Mouse (Mus musculus): ENCODE measurements around the gene Galntl6. TPM values are rescaled to one million over a fixed set of nuclear protein-coding genes. Genes with fewer than 3 reads are reported as not detected.

Galntl6 gene
- total RNA-seq, 1 experiment: 0.09 TPM

DNA sequence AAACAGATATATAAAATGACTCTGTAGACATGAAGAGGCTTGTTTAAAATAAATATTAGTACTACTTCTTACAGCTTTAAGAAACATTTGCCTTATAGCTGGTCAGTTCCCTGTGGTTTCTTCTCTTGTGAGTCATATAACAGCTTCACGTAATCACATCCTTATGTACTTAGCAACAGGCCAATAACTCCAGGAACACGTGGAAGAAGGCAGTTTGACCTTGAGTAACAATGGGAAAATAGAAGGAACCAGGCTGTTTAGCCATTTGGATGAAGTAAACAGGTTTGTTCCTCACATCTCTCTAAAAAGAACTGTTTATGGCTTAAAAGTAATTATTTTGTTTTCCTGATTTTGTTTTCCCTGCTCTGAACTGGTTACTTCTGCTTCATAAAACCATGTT, 2.7 kb upstream of the Galntl6 start:
- Histone ChIP-seq H3K4me3 (ENCODE audit: insufficient read depth in 1 of 2, low read depth in 1 of 2, low read length in 2 of 2, poor library complexity in 1 of 2, severe bottlenecking in 1 of 2) (no peak overlapping the region), H3K9me3 (ENCODE audit: control insufficient read depth, insufficient read depth, low read depth, low read length) (no peaks in the 10 kb centered on the region), H3K9ac (ENCODE audit: insufficient read depth, low read depth, low read length, poor library complexity, severe bottlenecking) (no peak overlapping the region), H3K27ac (ENCODE audit: insufficient read depth, low read depth, low read length, poor library complexity, severe bottlenecking) (no peak overlapping the region), H3K4me1 (ENCODE audit: control insufficient read depth in 2 of 2, insufficient read depth in 2 of 2, low read length in 2 of 2, poor library complexity in 1 of 2) (no peaks in the 10 kb centered on the region), H3K36me3 (ENCODE audit: control insufficient read depth, insufficient read depth, low read length, poor library complexity, severe bottlenecking) (no peaks in the 10 kb centered on the region)
- no peak for DNase-seq (ENCODE audit: low read depth, low spot score)
- in situ Hi-C loops (cut with MboI; ENCODE audit: low sequenced_read_pairs in 2 of 2, unreplicated experiment in 2 of 2): no loop called here
- TF ChIP-seq HCFC1 (IDR thresholded peaks at IDR 0.05; ENCODE audit: borderline replicate concordance, insufficient read depth, low read length) (no peak), ZC3H11A (IDR thresholded peaks at IDR 0.05; ENCODE audit: borderline replicate concordance, low read depth, low read length) (no peak), ZNF384 (IDR thresholded peaks at IDR 0.05; ENCODE audit: low read depth, low read length) (no peak), MAFK (IDR thresholded peaks at IDR 0.05; ENCODE audit: insufficient read depth, low read depth, low read length) (no peak), CHD2 (IDR thresholded peaks at IDR 0.05; ENCODE audit: low read depth, low read length) (no peak)

DNA sequence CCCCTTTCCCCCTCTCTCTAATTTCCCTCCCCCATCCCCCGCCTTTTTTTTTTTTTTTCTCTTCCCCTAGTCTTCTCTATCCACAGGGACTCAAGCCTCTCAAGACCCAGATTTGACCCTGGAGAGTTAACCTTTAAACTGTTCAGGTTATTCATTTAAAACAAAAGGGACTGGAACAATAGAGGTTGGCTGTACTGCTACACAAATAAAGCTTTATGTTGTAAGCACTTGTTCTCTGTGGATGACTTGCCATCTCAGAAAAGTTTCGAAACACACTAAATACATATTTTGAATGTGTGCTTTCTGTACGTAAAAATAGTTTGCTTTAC, 1.2 kb upstream of the Galntl6 start:
- TF ChIP-seq MAFK (IDR thresholded peaks at IDR 0.05; ENCODE audit: insufficient read depth, low read depth, low read length): no peak
- 0 out of 2 replicates have a peak, but pooled peaks have one; percentile 44 for TF ChIP-seq ZNF384 (IDR thresholded peaks at IDR 0.05; ENCODE audit: low read depth, low read length)
- Histone ChIP-seq H3K4me3 (ENCODE audit: insufficient read depth in 1 of 2, low read depth in 1 of 2, low read length in 2 of 2, poor library complexity in 1 of 2, severe bottlenecking in 1 of 2) (no peak overlapping the region), H3K9me3 (ENCODE audit: control insufficient read depth, insufficient read depth, low read depth, low read length) (no peaks in the 10 kb centered on the region), H3K27ac (ENCODE audit: insufficient read depth, low read depth, low read length, poor library complexity, severe bottlenecking) (no peak overlapping the region), H3K9ac (ENCODE audit: insufficient read depth, low read depth, low read length, poor library complexity, severe bottlenecking) (no peak overlapping the region), H3K36me3 (ENCODE audit: control insufficient read depth, insufficient read depth, low read length, poor library complexity, severe bottlenecking) (no peaks in the 10 kb centered on the region), H3K4me1 (ENCODE audit: control insufficient read depth in 2 of 2, insufficient read depth in 2 of 2, low read length in 2 of 2, poor library complexity in 1 of 2) (no peaks in the 10 kb centered on the region)
- no peak for DNase-seq (ENCODE audit: low read depth, low spot score)
- in situ Hi-C loops (cut with MboI; ENCODE audit: low sequenced_read_pairs in 2 of 2, unreplicated experiment in 2 of 2): no loop called here

DNA sequence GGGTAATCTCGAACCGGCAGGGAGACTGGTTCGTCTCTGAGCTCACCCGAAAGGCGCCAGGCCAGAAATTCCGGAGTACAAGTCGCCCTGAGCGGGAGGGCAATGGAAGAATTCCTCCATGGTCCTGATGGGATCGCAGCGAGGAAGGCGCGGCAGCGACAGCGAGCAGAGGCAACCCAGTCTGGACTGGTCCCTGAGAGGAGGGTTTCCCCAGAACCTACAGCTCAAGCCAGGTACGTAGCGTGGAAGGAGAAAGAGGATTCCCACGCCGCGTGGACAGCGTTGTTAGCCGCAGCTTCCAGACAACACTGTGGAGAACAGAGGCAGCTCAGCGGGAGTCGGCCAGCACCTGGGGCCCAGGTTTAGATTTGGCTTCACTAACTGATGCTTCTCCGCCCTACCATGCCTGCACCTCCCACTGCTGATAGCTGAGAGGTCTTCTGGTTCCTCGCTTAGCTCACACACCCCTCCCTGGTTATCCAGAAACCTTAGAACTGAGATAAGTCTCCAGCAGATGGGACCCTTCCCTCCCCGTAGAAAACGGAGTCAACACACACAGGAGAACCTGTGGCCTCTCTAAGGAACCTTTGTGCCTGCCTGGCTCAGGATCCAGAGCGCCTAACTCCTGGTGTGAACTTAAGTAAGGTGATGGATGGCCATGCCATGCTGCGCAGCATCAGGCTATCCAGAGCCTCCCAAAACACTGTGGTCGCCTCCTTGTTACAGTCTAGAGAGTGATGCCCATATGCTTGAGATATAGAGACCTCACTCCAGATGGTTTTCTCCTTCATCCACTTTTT, 600 bp upstream of the Galntl6 start:
- DNase-seq (ENCODE audit: low read depth, low spot score): peak; percentile 8
- Histone ChIP-seq H3K9ac (ENCODE audit: insufficient read depth, low read depth, low read length, poor library complexity, severe bottlenecking) (no peak overlapping the region), H3K27ac (ENCODE audit: insufficient read depth, low read depth, low read length, poor library complexity, severe bottlenecking) (no peak overlapping the region), H3K9me3 (ENCODE audit: control insufficient read depth, insufficient read depth, low read depth, low read length) (no peaks in the 10 kb centered on the region), H3K4me3 (ENCODE audit: insufficient read depth in 1 of 2, low read depth in 1 of 2, low read length in 2 of 2, poor library complexity in 1 of 2, severe bottlenecking in 1 of 2) (peak overlapping the region; percentile 45 to 48), H3K4me1 (ENCODE audit: control insufficient read depth in 2 of 2, insufficient read depth in 2 of 2, low read length in 2 of 2, poor library complexity in 1 of 2) (no peaks in the 10 kb centered on the region), H3K36me3 (ENCODE audit: control insufficient read depth, insufficient read depth, low read length, poor library complexity, severe bottlenecking) (no peaks in the 10 kb centered on the region)
- in situ Hi-C loops (cut with MboI; ENCODE audit: low sequenced_read_pairs in 2 of 2, unreplicated experiment in 2 of 2): no loop called here
- TF ChIP-seq ZNF384 (IDR thresholded peaks at IDR 0.05; ENCODE audit: low read depth, low read length): no peak
- no peak for TF ChIP-seq CHD2 (IDR thresholded peaks at IDR 0.05; ENCODE audit: low read depth, low read length)
- no peak for TF ChIP-seq ZC3H11A (IDR thresholded peaks at IDR 0.05; ENCODE audit: borderline replicate concordance, low read depth, low read length)
- TF ChIP-seq MAFK (IDR thresholded peaks at IDR 0.05; ENCODE audit: insufficient read depth, low read depth, low read length): no peak
- TF ChIP-seq HCFC1 (IDR thresholded peaks at IDR 0.05; ENCODE audit: borderline replicate concordance, insufficient read depth, low read length): no peak

DNA sequence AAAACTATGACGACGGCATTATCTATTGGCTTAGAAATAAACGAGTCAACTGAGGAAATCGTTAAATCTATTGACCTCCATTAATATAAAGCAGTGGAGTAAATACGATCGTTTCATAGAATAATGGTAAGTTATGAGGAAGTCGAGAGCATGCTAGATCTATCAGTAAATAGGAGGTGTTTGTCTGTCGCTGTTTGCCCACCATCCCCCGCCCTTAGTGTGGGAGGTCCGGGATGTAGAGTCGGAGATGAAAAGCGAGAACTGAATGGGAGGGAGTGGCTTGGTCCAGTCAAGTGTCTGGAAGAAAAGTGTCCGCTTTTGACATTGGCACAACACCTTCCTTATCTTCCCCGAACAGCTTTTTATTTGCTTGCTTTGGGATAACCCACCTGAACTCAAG, 763 bp downstream of the Galntl6 start, which contains the start of gene BC030500:
Gene BC030500 (plus strand): TSS at position 79 of the 400 bp plus-strand sequence.
- Histone ChIP-seq H3K9me3 (ENCODE audit: control insufficient read depth, insufficient read depth, low read depth, low read length) (no peaks in the 10 kb centered on the region), H3K9ac (ENCODE audit: insufficient read depth, low read depth, low read length, poor library complexity, severe bottlenecking) (no peak within 1 kb of the TSS), H3K27ac (ENCODE audit: insufficient read depth, low read depth, low read length, poor library complexity, severe bottlenecking) (no peak within 1 kb of the TSS), H3K4me1 (ENCODE audit: control insufficient read depth in 2 of 2, insufficient read depth in 2 of 2, low read length in 2 of 2, poor library complexity in 1 of 2) (no peaks in the 10 kb centered on the region), H3K36me3 (ENCODE audit: control insufficient read depth, insufficient read depth, low read length, poor library complexity, severe bottlenecking) (no peaks in the 10 kb centered on the region), H3K4me3 (ENCODE audit: insufficient read depth in 1 of 2, low read depth in 1 of 2, low read length in 2 of 2, poor library complexity in 1 of 2, severe bottlenecking in 1 of 2) (peak within 1 kb of the TSS; percentile 45 to 48)
- DNase-seq (ENCODE audit: low read depth, low spot score): no peak
- in situ Hi-C loops (cut with MboI; ENCODE audit: low sequenced_read_pairs in 2 of 2, unreplicated experiment in 2 of 2): no loop called here
- TF ChIP-seq ZC3H11A (IDR thresholded peaks at IDR 0.05; ENCODE audit: borderline replicate concordance, low read depth, low read length) (no peak), HCFC1 (IDR thresholded peaks at IDR 0.05; ENCODE audit: borderline replicate concordance, insufficient read depth, low read length) (no peak), CHD2 (IDR thresholded peaks at IDR 0.05; ENCODE audit: low read depth, low read length) (no peak), ZNF384 (IDR thresholded peaks at IDR 0.05; ENCODE audit: low read depth, low read length) (no peak), MAFK (IDR thresholded peaks at IDR 0.05; ENCODE audit: insufficient read depth, low read depth, low read length) (no peak)

All from ES-E14 (cell line).